Mouse (Mus musculus) left cerebral cortex, adult 11 months (tissue): ENCODE measurements at regions not wholly inside any gene's neighbourhood (a gene's known extent, or its start where the extent isn't known, plus 50 kb on each side); places are given as distances from the start of the nearest gene placed in this dataset.

Experiments
- DNase-seq: peaks from one replicate; pipeline ENCODE4 v3.0.0; 2022; ENCODE audit warnings: low spot score

- no peak for DNase-seq
Observed at GRCm38 (mm10) chr8:35321270-35321865, 444.2 kb upstream of the Gm19410 start.

- DNase-seq, result no peak
Observed at GRCm38 (mm10) chr8:35323180-35323975, 442.2 kb upstream of the Gm19410 start.
